Comparison of ENCODE assay signal across 8 mouse cellular contexts in genomic region chr5:113208622-113209400, GRCm38 (mm10). TPM values are rescaled to one million over a fixed set of nuclear protein-coding genes. Genes with fewer than 3 reads are reported as not detected.
DNase-seq lines count a peak whose midpoint lies in the region; ATAC-seq and TF ChIP-seq lines count a peak whose summit lies in the region.

No protein-coding gene starts in this region.

- H3K9ac ChIP-seq in ES-E14 (ENCODE audit: insufficient read depth, low read depth, low read length, poor library complexity, severe bottlenecking) = no peak overlapping the region
- no peak overlapping the region; the same call in none of the 2 replicates for H3K9ac ChIP-seq in forebrain, embryonic 12.5 days
- no peak overlapping the region for H3K9ac ChIP-seq in midbrain, embryonic 12.5 days (replicated peaks)

- 50% methylated on average over 11 of the region's 11 CpGs for WGBS in forebrain, embryonic 12.5 days
- WGBS in midbrain, embryonic 12.5 days = 50% methylated on average over 11 of the region's 11 CpGs

- H3K27ac ChIP-seq in ES-E14 (ENCODE audit: insufficient read depth, low read depth, low read length, poor library complexity, severe bottlenecking) = no peak overlapping the region; the same call in 1 of the 2 replicates
- H3K27ac ChIP-seq in forebrain, embryonic 12.5 days = peak overlapping the region; percentile 66
- peak overlapping the region; percentile 65 for H3K27ac ChIP-seq in midbrain, embryonic 12.5 days (replicated peaks)

- H3K4me2 ChIP-seq in forebrain, embryonic 12.5 days = 0 out of 2 replicates have a peak overlapping the region, but pooled peaks have one; percentile 8
- H3K4me2 ChIP-seq in midbrain, embryonic 12.5 days (replicated peaks) = no peak overlapping the region

- in situ Hi-C loops in ES-E14 (cut with MboI; ENCODE audit: low sequenced_read_pairs in 2 of 2, unreplicated experiment in 2 of 2) = no loop called here

- H3K4me3 ChIP-seq in ES-E14 (ENCODE audit: insufficient read depth in 1 of 2, low read depth in 1 of 2, low read length in 2 of 2, poor library complexity in 1 of 2, severe bottlenecking in 1 of 2) = peak overlapping the region; percentile 50 to 70
- H3K4me3 ChIP-seq in forebrain, embryonic 12.5 days (replicated peaks) = no peak overlapping the region
- no peak overlapping the region for H3K4me3 ChIP-seq in midbrain, embryonic 12.5 days

- peaks cover 0 to 20% of the 10 kb centered on the region in 2 experiments; a peak in 2 of 4 replicates for H3K4me1 ChIP-seq in ES-E14 (ENCODE audit: control insufficient read depth in 2 of 2, insufficient read depth in 2 of 2, low read length in 2 of 2, poor library complexity in 1 of 2)
- H3K4me1 ChIP-seq in forebrain, embryonic 12.5 days = peaks cover 20% of the 10 kb centered on the region
- peaks cover 16% of the 10 kb centered on the region for H3K4me1 ChIP-seq in midbrain, embryonic 12.5 days

- H3K36me3 ChIP-seq in ES-E14 (ENCODE audit: control insufficient read depth, insufficient read depth, low read length, poor library complexity, severe bottlenecking) = no peaks in the 10 kb centered on the region
- H3K36me3 ChIP-seq in forebrain, embryonic 12.5 days (replicated peaks) = no peaks in the 10 kb centered on the region
- H3K36me3 ChIP-seq in midbrain, embryonic 12.5 days = no peaks in the 10 kb centered on the region

- no peak for ATAC-seq in forebrain, embryonic 12.5 days (ENCODE audit: low FRiP score)
- ATAC-seq in midbrain, embryonic 12.5 days (ENCODE audit: low FRiP score, low read depth) = no peak
- ATAC-seq in megakaryocyte progenitor cell, adult 5-6 weeks (replicated peaks; ENCODE audit: poor library complexity) = no peak

- no peaks in the 10 kb centered on the region for H3K9me3 ChIP-seq in ES-E14 (ENCODE audit: control insufficient read depth, insufficient read depth, low read depth, low read length)
- H3K9me3 ChIP-seq in forebrain, embryonic 12.5 days = no peaks in the 10 kb centered on the region
- no peaks in the 10 kb centered on the region for H3K9me3 ChIP-seq in midbrain, embryonic 12.5 days

- intact Hi-C loops in heart, postnatal 14 days (cut with DNase I) = no loop called here

- H3K27me3 ChIP-seq in forebrain, embryonic 12.5 days = no peaks in the 10 kb centered on the region
- H3K27me3 ChIP-seq in midbrain, embryonic 12.5 days = no peaks in the 10 kb centered on the region

- DNase-seq in 3134 (ENCODE audit: extremely low read depth, insufficient read length, low spot score) (peak; percentile 55), ES-E14 (ENCODE audit: low read depth, low spot score) (no peak)
- peak; percentile 80 to 81 for DNase-seq in heart, postnatal 14 days
- peak; percentile 70 to 80 for DNase-seq in kidney, postnatal 4 days
- no peak for DNase-seq in thymus, adult 18-20 months

TF ChIP-seq in ES-E14, 5 proteins besides CTCF, POLR2A, EP300 and RAD21:
- TF ChIP-seq CHD2 (IDR thresholded peaks at IDR 0.05; ENCODE audit: low read depth, low read length) (no peak), HCFC1 (IDR thresholded peaks at IDR 0.05; ENCODE audit: borderline replicate concordance, insufficient read depth, low read length) (no peak), ZC3H11A (IDR thresholded peaks at IDR 0.05; ENCODE audit: borderline replicate concordance, low read depth, low read length) (no peak), ZNF384 (IDR thresholded peaks at IDR 0.05; ENCODE audit: low read depth, low read length) (no peak), MAFK (IDR thresholded peaks at IDR 0.05; ENCODE audit: insufficient read depth, low read depth, low read length) (no peak)

RNA-seq across cellular contexts. Expression of gene 2900026A02Rik, which starts 12.2 kb away (rescaled TPM):
- 12.3 and 15.9 TPM in 2 replicates for total RNA-seq in ES-E14 (2012; rRNA removed)
- 4.5 and 6.1 TPM in 2 replicates for polyA plus RNA-seq in forebrain, embryonic 12.5 days (2016; fragmentation: Nextera tagmentation; extraction: Ambion mirVana)
- 10 to 100 TPM; 33.9 to 35.3 TPM for total RNA-seq in heart, postnatal 14 days (2021)
- polyA plus RNA-seq in midbrain, embryonic 12.5 days (2016; fragmentation: Nextera tagmentation; extraction: Ambion mirVana) = 2.9 and 3.1 TPM in 2 replicates
- total RNA-seq in megakaryocyte progenitor cell, adult 5-6 weeks (2015) = 1.6 and 2.7 TPM in 2 replicates
- 1.3 and 2.0 TPM in 2 replicates for total RNA-seq in megakaryocyte progenitor cell, adult 5-6 weeks (2017)

RNA-seq across cellular contexts. Expression of gene Tmem211, which starts 17.9 kb away (rescaled TPM):
- 0.22 and 0.53 TPM in 2 replicates for total RNA-seq in ES-E14 (2012; rRNA removed)
- 0.20 and 0.28 TPM in 2 replicates for polyA plus RNA-seq in forebrain, embryonic 12.5 days (2016; fragmentation: Nextera tagmentation; extraction: Ambion mirVana)
- total RNA-seq in heart, postnatal 14 days (2021) = not detected
- 0.12 and 0.13 TPM in 2 replicates for polyA plus RNA-seq in midbrain, embryonic 12.5 days (2016; fragmentation: Nextera tagmentation; extraction: Ambion mirVana)
- total RNA-seq in megakaryocyte progenitor cell, adult 5-6 weeks (2015) = not detected in 2 replicates
- not detected in 2 replicates for total RNA-seq in megakaryocyte progenitor cell, adult 5-6 weeks (2017)

Comparison
In these comparisons a context has a peak if more than half of its experiments do, and no peak if none do; other contexts are left out.
1. DNase-seq: peak in 3134 (single experiment), heart, postnatal 14 days (2 of 2) and kidney, postnatal 4 days (2 of 2); none in ES-E14 (single experiment) and thymus, adult 18-20 months (0 of 2).
2. H3K4me3 ChIP-seq: peak in ES-E14 (2 of 2); none in forebrain, embryonic 12.5 days (single experiment) and midbrain, embryonic 12.5 days (single experiment).